Mouse (Mus musculus): ENCODE measurements around the gene Eps8. TPM values are rescaled to one million over a fixed set of nuclear protein-coding genes. Genes with fewer than 3 reads are reported as not detected.
"Not testable (repeated sequence)": the region's sequence is repeated elsewhere in the genome, so short reads cannot be mapped to it uniquely, and the experiment has no call there.

Eps8 gene
- polyA plus RNA-seq, 1 experiment from 2014 or later = 8.5 TPM

DNA sequence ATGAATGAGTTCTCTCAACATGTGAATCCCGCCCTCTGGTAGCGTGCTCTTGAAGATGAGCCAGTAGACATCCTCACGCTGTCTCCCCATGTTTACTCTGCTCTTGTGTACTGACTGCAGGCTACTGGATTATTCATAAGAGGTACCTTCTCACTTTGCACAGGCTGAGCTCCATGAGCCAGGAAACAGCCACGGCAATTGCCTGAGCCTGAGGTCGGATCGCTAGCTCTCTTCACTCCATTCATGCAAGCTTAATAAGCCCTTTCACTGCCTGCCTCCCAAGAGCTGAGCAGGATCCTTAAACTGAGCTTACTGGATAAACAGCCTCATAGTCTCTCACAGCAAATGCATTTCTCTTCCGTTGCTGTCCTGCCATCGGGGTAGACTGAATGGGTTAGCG is 182.5 kb downstream of the Eps8 start:
- H3K27me3 ChIP-seq (replicated peaks) = no peaks in the 10 kb centered on the region
- WGBS = 60% methylated on average over 9 of the region's 9 CpGs
- no peaks in the 10 kb centered on the region for H3K36me3 ChIP-seq
- ATAC-seq (ENCODE audit: low FRiP score, low read depth) = 0 out of 2 replicates have a peak, but pooled peaks have one; percentile 42
- no peak overlapping the region for H3K27ac ChIP-seq
- peaks cover 14% of the 10 kb centered on the region; the same call in 1 of the 2 replicates for H3K4me1 ChIP-seq
- H3K4me2 ChIP-seq (replicated peaks) = no peak overlapping the region
- H3K4me3 ChIP-seq = no peak overlapping the region
- 0 out of 2 replicates have a peak, but pooled peaks cover 5% of the 10 kb centered on the region for H3K9me3 ChIP-seq
- no peak overlapping the region for H3K9ac ChIP-seq

DNA sequence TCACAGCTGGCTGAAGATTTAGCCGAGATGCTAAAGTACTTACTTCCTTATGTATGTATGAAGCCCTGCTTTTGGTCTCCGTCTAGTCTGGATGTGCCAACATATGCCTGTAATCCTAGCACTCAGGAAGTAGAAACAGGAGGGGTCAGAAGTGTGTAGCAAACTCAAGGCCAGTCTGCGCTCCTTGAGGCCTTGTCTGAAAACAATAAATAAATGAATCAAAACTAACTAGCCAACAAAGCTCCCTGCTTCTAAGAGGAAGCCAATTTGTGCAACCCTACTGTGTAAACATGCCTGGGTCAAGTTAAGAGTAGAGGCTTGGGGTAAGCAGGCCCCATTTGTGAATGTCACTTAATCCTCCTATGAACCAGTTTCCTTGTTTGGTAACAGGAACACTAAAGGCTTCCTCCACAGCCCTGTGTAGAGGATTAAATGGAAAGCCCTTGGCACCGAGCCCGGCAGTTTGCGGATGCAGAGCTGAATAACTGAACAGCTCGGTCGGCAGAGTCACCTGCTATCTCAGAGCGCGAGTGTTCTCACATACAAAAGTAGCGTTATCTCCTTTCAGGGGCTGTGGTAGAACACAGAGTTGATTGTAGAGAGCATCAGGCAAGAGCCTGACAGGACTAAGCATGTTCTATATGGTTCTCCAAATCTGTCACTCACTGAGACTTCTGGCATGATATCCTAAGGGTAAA is 183.6 kb downstream of the Eps8 start:
- no peaks in the 10 kb centered on the region for H3K36me3 ChIP-seq
- peak; percentile 51; the same call in 1 of the 2 replicates for ATAC-seq (ENCODE audit: low FRiP score, low read depth)
- 0 out of 2 replicates have a peak, but pooled peaks cover 5% of the 10 kb centered on the region for H3K9me3 ChIP-seq
- 61% methylated on average over 11 of the region's 11 CpGs for WGBS
- H3K9ac ChIP-seq = no peak overlapping the region
- no peaks in the 10 kb centered on the region for H3K27me3 ChIP-seq (replicated peaks)
- H3K4me2 ChIP-seq (replicated peaks) = no peak overlapping the region
- peaks cover 14% of the 10 kb centered on the region; the same call in 1 of the 2 replicates for H3K4me1 ChIP-seq
- H3K4me3 ChIP-seq = no peak overlapping the region
- peak overlapping the region; percentile 33; the same call in 1 of the 2 replicates for H3K27ac ChIP-seq

DNA sequence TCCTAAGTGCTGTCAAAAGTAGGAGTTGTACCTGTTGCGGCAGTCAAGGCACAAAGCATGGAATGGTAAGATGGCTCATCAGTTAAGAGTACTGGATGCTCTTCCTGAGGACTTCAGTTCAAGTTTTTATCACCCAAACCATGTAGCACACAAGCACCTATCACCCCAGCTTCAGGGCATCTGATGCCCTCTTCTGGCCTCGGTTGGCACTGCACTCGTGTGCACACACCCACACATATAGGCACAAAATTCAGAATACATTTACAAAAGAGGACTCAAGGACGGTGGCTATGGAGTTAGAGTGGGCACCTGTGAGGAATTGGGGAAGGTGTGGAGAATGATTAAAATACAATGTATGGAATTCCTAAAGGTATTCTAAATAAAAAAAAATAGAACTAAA is 185.1 kb downstream of the Eps8 start:
- no peak overlapping the region for H3K27ac ChIP-seq
- no peak for ATAC-seq (ENCODE audit: low FRiP score, low read depth)
- no peak overlapping the region for H3K4me2 ChIP-seq (replicated peaks)
- 91% methylated on average over 4 of the region's 4 CpGs for WGBS
- H3K27me3 ChIP-seq (replicated peaks) = no peaks in the 10 kb centered on the region
- no peak overlapping the region for H3K9ac ChIP-seq
- H3K9me3 ChIP-seq = 0 out of 2 replicates have a peak, but pooled peaks cover 5% of the 10 kb centered on the region
- H3K4me3 ChIP-seq = no peak overlapping the region
- peaks cover 14% of the 10 kb centered on the region; the same call in 1 of the 2 replicates for H3K4me1 ChIP-seq
- H3K36me3 ChIP-seq = no peaks in the 10 kb centered on the region

DNA sequence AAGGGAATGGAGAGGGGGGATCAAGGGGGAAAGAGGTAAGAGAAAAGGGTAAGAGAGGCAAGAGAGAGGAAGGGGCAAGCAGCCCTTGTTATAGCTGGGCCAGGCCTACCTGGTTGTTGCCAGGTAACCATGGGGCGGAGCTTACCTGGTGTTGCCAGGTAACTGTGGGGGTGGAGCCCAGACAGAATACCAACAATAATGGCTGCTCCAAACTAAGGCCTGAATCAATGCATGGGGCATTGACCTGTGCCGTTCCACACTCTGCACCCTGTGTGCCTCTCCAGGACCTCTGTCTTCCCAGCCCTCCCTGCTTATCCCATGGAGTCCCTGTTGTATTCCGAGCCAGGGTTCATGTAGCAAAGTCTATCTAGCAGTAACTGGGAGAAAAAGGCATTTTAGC is 187.0 kb downstream of the Eps8 start:
- Histone ChIP-seq H3K27ac (no peak overlapping the region), H3K9me3 (0 out of 2 replicates have a peak, but pooled peaks cover 5% of the 10 kb centered on the region), H3K36me3 (no peaks in the 10 kb centered on the region), H3K9ac (no peak overlapping the region), H3K4me3 (no peak overlapping the region), H3K4me2 (replicated peaks) (no peak overlapping the region), H3K27me3 (replicated peaks) (no peaks in the 10 kb centered on the region), H3K4me1 (peaks cover 11% of the 10 kb centered on the region; the same call in 1 of the 2 replicates)
- no peak for ATAC-seq (ENCODE audit: low FRiP score, low read depth)
- WGBS = 89% methylated on average over 3 of the region's 3 CpGs

DNA sequence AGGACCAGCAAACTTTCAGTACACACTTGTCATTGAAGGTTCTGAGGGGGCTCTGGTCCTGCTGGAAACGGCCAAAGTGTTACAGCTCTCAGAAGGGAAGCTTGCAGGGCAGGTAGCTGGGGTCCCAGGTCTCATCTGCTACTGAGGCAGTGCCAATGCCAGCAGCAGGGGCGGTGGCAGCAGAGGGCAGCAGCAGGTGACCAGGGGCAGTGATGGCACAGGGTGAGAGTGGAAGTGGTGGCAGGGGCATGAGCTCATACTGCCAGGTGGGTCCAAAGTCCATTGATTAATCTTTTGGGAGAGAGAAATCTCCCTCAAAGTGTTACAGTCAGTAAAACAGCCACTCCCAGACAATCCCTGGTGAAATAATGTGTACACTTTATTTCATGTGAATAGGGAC is 188.4 kb downstream of the Eps8 start:
- 0 out of 2 replicates have a peak, but pooled peaks cover 5% of the 10 kb centered on the region for H3K9me3 ChIP-seq
- H3K4me2 ChIP-seq (replicated peaks) = no peak overlapping the region
- no peak overlapping the region for H3K27ac ChIP-seq
- H3K36me3 ChIP-seq = peaks cover 9% of the 10 kb centered on the region
- H3K27me3 ChIP-seq (replicated peaks) = no peaks in the 10 kb centered on the region
- 74% methylated on average over 2 of the region's 2 CpGs for WGBS
- no peak overlapping the region for H3K9ac ChIP-seq
- no peaks in the 10 kb centered on the region for H3K4me1 ChIP-seq
- no peak for ATAC-seq (ENCODE audit: low FRiP score, low read depth)
- no peak overlapping the region for H3K4me3 ChIP-seq

DNA sequence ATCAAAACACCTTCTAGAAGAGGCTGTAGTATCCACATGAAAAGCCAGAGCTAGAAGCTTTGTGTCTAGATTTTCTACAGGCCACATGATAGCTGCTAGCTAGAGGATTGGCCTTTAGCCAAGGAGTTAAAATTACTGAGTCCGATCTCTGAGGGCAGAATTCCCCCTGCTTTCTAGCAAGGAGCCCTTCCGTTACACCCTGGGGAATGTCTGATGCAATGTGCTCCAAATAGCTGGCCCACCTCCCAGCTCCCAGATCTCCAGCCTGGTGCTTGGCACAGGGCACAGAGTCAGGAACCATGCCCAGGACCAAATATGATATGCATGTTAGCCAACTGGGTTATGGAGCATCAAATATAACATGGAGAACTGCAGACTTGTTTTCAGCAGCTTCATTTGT is 189.4 kb downstream of the Eps8 start:
- WGBS = 57% methylated on average over 2 of the region's 2 CpGs
- no peaks in the 10 kb centered on the region for H3K4me1 ChIP-seq
- 0 out of 2 replicates have a peak, but pooled peaks cover 5% of the 10 kb centered on the region for H3K9me3 ChIP-seq
- no peaks in the 10 kb centered on the region for H3K27me3 ChIP-seq (replicated peaks)
- no peak overlapping the region for H3K4me2 ChIP-seq (replicated peaks)
- H3K9ac ChIP-seq = no peak overlapping the region
- no peak overlapping the region for H3K27ac ChIP-seq
- H3K4me3 ChIP-seq = no peak overlapping the region
- no peak for ATAC-seq (ENCODE audit: low FRiP score, low read depth)
- H3K36me3 ChIP-seq = peaks cover 9% of the 10 kb centered on the region

DNA sequence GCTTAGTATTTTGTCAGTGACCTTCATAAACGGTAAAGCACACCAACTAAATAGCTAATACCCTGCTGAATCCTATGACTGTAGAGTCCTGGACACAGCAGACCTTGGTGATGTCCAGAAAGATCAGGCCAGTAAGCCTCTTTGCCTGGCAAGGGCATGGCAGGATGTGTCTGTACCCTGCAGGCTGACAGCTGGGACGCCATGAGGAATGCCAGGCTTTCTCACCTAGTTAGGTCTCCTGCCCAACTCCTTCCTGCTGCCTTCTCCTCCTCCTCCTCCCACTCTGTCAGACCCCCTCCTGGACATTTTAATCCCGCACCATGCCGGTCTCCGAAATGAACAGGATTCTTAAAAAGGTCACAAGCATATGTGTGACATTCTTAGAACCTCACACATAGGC is 190.9 kb downstream of the Eps8 start:
- H3K36me3 ChIP-seq = peaks cover 9% of the 10 kb centered on the region
- no peaks in the 10 kb centered on the region for H3K27me3 ChIP-seq (replicated peaks)
- 97% methylated on average over 5 of the region's 5 CpGs for WGBS
- H3K9ac ChIP-seq = no peak overlapping the region
- no peaks in the 10 kb centered on the region for H3K4me1 ChIP-seq
- H3K4me2 ChIP-seq (replicated peaks) = no peak overlapping the region
- ATAC-seq (ENCODE audit: low FRiP score, low read depth) = no peak
- no peaks in the 10 kb centered on the region for H3K9me3 ChIP-seq
- H3K4me3 ChIP-seq = no peak overlapping the region
- H3K27ac ChIP-seq = no peak overlapping the region

DNA sequence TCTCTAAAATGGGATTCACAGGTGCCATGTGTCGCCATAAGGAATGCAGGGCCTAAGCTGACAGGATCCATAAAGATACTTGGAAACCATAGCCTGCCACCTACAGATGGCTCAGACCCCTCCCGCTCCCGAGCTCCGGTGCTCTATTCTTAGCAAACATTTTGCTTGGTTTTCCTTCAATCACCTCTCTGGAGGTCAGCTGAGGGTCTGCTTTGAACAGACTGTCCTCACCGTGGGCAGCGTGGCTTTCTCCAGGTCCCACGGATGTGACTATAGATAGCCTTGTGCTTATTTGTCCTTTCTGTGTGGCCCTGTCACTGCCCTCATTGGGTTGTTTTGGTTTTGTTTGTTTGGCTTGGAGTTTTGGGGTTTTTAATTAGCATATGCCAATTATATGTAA is 196.5 kb downstream of the Eps8 start:
- Histone ChIP-seq H3K9ac (no peak overlapping the region), H3K4me1 (no peaks in the 10 kb centered on the region), H3K36me3 (peaks cover 9% of the 10 kb centered on the region), H3K27ac (no peak overlapping the region), H3K4me2 (replicated peaks) (no peak overlapping the region), H3K4me3 (no peak overlapping the region), H3K9me3 (no peaks in the 10 kb centered on the region), H3K27me3 (replicated peaks) (no peaks in the 10 kb centered on the region)
- WGBS = 85% methylated on average over 7 of the region's 7 CpGs
- ATAC-seq (ENCODE audit: low FRiP score, low read depth) = no peak

GRCm38 (mm10) chr6:137457210-137457609 is 197.5 kb downstream of the Eps8 start:
- H3K4me2 ChIP-seq (replicated peaks) = no peak overlapping the region
- WGBS = 71% methylated on average over 7 of the region's 7 CpGs

DNA sequence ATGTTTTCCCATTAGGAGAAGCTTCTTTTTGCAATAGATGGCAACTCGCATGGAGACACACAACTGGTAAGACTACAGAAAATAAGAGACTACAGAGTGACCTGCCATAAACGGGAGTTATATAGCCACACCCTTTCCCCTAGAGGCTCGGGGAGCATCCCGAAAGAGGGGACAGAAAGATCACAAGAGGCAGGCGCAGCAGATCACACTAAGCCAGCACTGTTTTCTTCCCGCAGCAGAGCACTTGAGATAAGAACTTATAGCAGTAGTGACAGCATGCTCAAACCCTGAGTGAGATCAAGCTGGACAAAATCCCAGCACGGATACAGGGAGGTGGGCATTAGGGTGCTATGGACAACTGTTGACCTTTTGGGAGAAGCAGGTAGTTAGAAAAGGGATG is 198.6 kb downstream of the Eps8 start:
- H3K9me3 ChIP-seq = no peaks in the 10 kb centered on the region
- no peak overlapping the region for H3K4me2 ChIP-seq (replicated peaks)
- no peak overlapping the region for H3K4me3 ChIP-seq
- no peaks in the 10 kb centered on the region for H3K36me3 ChIP-seq
- no peak overlapping the region for H3K27ac ChIP-seq
- no peaks in the 10 kb centered on the region for H3K27me3 ChIP-seq (replicated peaks)
- no peaks in the 10 kb centered on the region for H3K4me1 ChIP-seq
- H3K9ac ChIP-seq = no peak overlapping the region
- peak; percentile 7; the same call in 1 of the 2 replicates for ATAC-seq (ENCODE audit: low FRiP score, low read depth)
- 75% methylated on average over 7 of the region's 7 CpGs for WGBS

More at GRCm38 (mm10) chr6:137457210-137457609, 197.5 kb downstream of the Eps8 start:
- Histone ChIP-seq H3K9me3 (no peaks in the 10 kb centered on the region), H3K27me3 (replicated peaks) (no peaks in the 10 kb centered on the region), H3K4me3 (no peak overlapping the region), H3K36me3 (peaks cover 6% of the 10 kb centered on the region), H3K4me1 (no peaks in the 10 kb centered on the region), H3K27ac (no peak overlapping the region), H3K9ac (no peak overlapping the region)
- no peak for ATAC-seq (ENCODE audit: low FRiP score, low read depth)

DNA sequence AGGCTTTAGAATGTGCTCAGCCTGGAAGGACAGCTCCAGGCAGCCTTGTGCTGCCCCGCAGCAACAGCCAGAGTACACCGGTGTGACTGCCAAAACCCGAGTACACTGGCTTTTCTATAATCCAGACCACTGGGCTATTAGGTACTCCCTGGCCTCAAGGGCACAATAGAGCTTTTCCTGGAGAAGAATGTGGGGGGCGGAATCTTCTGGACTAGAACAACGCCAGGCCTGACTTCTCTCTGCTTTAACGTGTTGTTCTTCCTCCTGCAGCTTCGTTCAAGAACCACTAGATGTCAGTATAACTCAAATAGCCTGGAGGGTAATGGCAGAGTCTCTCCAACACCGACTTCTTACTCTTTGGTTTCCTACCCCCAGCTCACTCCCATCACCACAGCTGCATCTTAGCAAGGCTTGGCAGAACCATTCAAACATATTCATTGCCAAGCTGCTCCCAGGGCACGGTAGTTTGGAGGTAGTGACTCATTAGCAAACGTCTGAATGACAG is 199.1 kb downstream of the Eps8 start:
- H3K27me3 ChIP-seq (replicated peaks) = no peaks in the 10 kb centered on the region
- H3K36me3 ChIP-seq = no peaks in the 10 kb centered on the region
- H3K4me1 ChIP-seq = no peaks in the 10 kb centered on the region
- H3K9ac ChIP-seq = no peak overlapping the region
- WGBS = 17% methylated on average over 10 of the region's 10 CpGs
- no peak overlapping the region for H3K27ac ChIP-seq
- no peak overlapping the region for H3K4me2 ChIP-seq (replicated peaks)
- H3K9me3 ChIP-seq = no peaks in the 10 kb centered on the region
- peak; percentile 80 for ATAC-seq (ENCODE audit: low FRiP score, low read depth)
- H3K4me3 ChIP-seq = no peak overlapping the region

GRCm38 (mm10) chr6:137446116-137446515 is 208.6 kb downstream of the Eps8 start:
- not testable (repeated sequence) for H3K9me3 ChIP-seq; H3K4me2 ChIP-seq (replicated peaks); ATAC-seq (ENCODE audit: low FRiP score, low read depth); H3K27me3 ChIP-seq (replicated peaks); H3K27ac ChIP-seq; H3K4me3 ChIP-seq; H3K9ac ChIP-seq; H3K4me1 ChIP-seq
- WGBS = 74% methylated on average over 7 of the region's 7 CpGs
- H3K36me3 ChIP-seq = peaks cover 11% of the 10 kb centered on the region; the same call in 1 of the 2 replicates

All from neural tube, embryonic 12.5 days (tissue).